Mouse (Mus musculus): ENCODE results near the gene Pde5a.

DNA sequence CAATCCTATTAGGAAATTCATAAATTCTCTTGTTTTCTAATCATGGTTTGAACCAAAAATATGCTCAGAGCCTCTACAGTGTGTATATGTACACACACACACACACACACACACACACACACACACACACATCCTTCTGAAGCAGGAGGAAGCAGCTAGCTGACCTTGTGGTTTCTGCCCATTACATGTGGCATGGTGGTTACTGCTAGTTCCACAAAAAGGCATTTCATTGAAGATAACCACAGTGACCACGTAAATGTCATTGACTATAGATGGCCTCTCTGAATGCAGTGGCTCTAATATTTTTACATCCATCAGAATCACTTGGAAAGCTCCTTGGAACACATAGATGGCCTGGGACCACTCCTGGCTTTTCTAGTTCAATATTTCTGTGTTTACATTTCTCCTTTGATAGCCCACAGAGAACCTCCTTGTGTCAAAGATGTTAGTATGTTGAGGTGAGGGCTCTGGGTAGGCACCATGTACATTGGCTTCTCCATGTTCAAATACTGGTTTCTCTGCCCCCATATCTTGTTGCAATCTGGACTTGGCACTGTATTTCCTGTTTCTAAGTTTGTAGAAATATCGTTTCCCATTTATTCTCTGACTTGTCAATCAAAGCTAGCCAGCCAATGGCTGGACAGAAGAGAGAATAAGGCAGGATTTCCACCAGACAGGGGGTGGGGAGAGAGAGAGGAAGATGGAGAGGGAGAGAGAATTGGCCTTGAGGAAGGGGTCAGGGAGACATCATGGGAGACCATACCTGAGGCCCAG is 81.5 kb downstream of the Pde5a start:
- TF ChIP-seq MAZ (IDR thresholded peaks at IDR 0.05; ENCODE audit: low read depth, low read length) (no peak), UBTF (IDR thresholded peaks at IDR 0.05; ENCODE audit: borderline replicate concordance, insufficient read depth, low read depth, low read length) (no peak), CTCF (IDR thresholded peaks at IDR 0.05 in 2 of 3, conservative IDR thresholded peaks at IDR 0.05 in 1 of 3; ENCODE audit: control insufficient read depth in 1 of 3, insufficient read depth in 1 of 3, low read depth in 2 of 3, low read length in 3 of 3, poor library complexity in 1 of 3, severe bottlenecking in 1 of 3) (no peak), E2F4 (IDR thresholded peaks at IDR 0.05; ENCODE audit: borderline replicate concordance, low read depth, low read length) (no peak), MAX (IDR thresholded peaks at IDR 0.05; ENCODE audit: low read length) (no peak), TAL1 (IDR thresholded peaks at IDR 0.05; ENCODE audit: low read length) (no peak), NELFE (IDR thresholded peaks at IDR 0.05; ENCODE audit: low read depth, low read length) (no peak), SIN3A (IDR thresholded peaks at IDR 0.05; ENCODE audit: low read length) (no peak), USF2 (IDR thresholded peaks at IDR 0.05; ENCODE audit: borderline replicate concordance in 1 of 2, insufficient read depth in 1 of 2, low read depth in 1 of 2, low read length in 2 of 2) (no peak), MAFK (IDR thresholded peaks at IDR 0.05; ENCODE audit: borderline replicate concordance, low read depth, low read length) (no peak), MXI1 (IDR thresholded peaks at IDR 0.05; ENCODE audit: low read depth, low read length) (no peak), POLR2AphosphoS2 (IDR thresholded peaks at IDR 0.05; ENCODE audit: low read length) (no peak), JUND (IDR thresholded peaks at IDR 0.05; ENCODE audit: low read depth, low read length) (no peak), ETS1 (IDR thresholded peaks at IDR 0.05; ENCODE audit: low read depth, low read length) (no peak)
